Mouse (Mus musculus): ENCODE measurements around the gene Nhp2. TPM values are rescaled to one million over a fixed set of nuclear protein-coding genes. Genes with fewer than 3 reads are reported as not detected.
A peak's percentile ranks its signal among the peaks of the same experiment; 100 is the strongest.
"Not testable (repeated sequence)": the region's sequence is repeated elsewhere in the genome, so short reads cannot be mapped to it uniquely, and the experiment has no call there.

Gene Nhp2
- polyA plus RNA-seq, 1 experiment from 2014 or later: 101 TPM

- H3K4me3 ChIP-seq: no peak overlapping the region
Measured at GRCm38 (mm10) chr11:51622971-51623491, 3.5 kb downstream of the Nhp2 start.

GRCm38 (mm10) chr11:51625187-51625820, 5.8 kb downstream of the Nhp2 start:
- Histone ChIP-seq H3K9ac (no peak overlapping the region), H3K36me3 (peaks cover 81% of the 10 kb centered on the region), H3K27me3 (replicated peaks) (no peaks in the 10 kb centered on the region), H3K4me3 (no peak overlapping the region), H3K4me2 (no peak overlapping the region), H3K27ac (replicated peaks) (no peak overlapping the region), H3K9me3 (no peaks in the 10 kb centered on the region), H3K4me1 (peaks cover 18% of the 10 kb centered on the region)
- WGBS: 59% methylated on average over 5 of the region's 5 CpGs
- ATAC-seq (ENCODE audit: extremely low read depth, insufficient number of reproducible peaks, low FRiP score, low TSS enrichment): no peak

More at GRCm38 (mm10) chr11:51622971-51623491, 3.5 kb downstream of the Nhp2 start:
- 88% methylated on average over 7 of the region's 7 CpGs for WGBS
- Histone ChIP-seq H3K4me2 (no peak overlapping the region), H3K4me1 (peaks cover 26% of the 10 kb centered on the region), H3K9ac (no peak overlapping the region), H3K9me3 (no peaks in the 10 kb centered on the region), H3K27ac (replicated peaks) (no peak overlapping the region), H3K36me3 (peaks cover 67% of the 10 kb centered on the region), H3K27me3 (replicated peaks) (no peaks in the 10 kb centered on the region)
- ATAC-seq (ENCODE audit: extremely low read depth, insufficient number of reproducible peaks, low FRiP score, low TSS enrichment): no peak

- H3K27me3 ChIP-seq (replicated peaks): no peaks in the 10 kb centered on the region
- no peaks in the 10 kb centered on the region for H3K9me3 ChIP-seq
- no peak for ATAC-seq (ENCODE audit: extremely low read depth, insufficient number of reproducible peaks, low FRiP score, low TSS enrichment)
- no peak overlapping the region for H3K4me3 ChIP-seq
- H3K9ac ChIP-seq: no peak overlapping the region
- peaks cover 68% of the 10 kb centered on the region for H3K36me3 ChIP-seq
- WGBS: 92% methylated on average over 9 of the region's 9 CpGs
- no peak overlapping the region for H3K4me2 ChIP-seq
- no peak overlapping the region for H3K27ac ChIP-seq (replicated peaks)
- H3K4me1 ChIP-seq: peaks cover 6% of the 10 kb centered on the region; the same call in 1 of the 2 replicates
Measured at GRCm38 (mm10) chr11:51627425-51627824, 7.9 kb downstream of the Nhp2 start.

GRCm38 (mm10) chr11:51627907-51628306, 8.4 kb downstream of the Nhp2 start:
- WGBS: 76% methylated on average over 8 of the region's 8 CpGs
- H3K27ac ChIP-seq (replicated peaks): no peak overlapping the region
- peaks cover 64% of the 10 kb centered on the region for H3K36me3 ChIP-seq
- H3K4me3 ChIP-seq: no peak overlapping the region
- H3K4me2 ChIP-seq: no peak overlapping the region
- no peaks in the 10 kb centered on the region for H3K27me3 ChIP-seq (replicated peaks)
- H3K9ac ChIP-seq: no peak overlapping the region
- no peaks in the 10 kb centered on the region for H3K9me3 ChIP-seq
- H3K4me1 ChIP-seq: peaks cover 6% of the 10 kb centered on the region; the same call in 1 of the 2 replicates
- no peak for ATAC-seq (ENCODE audit: extremely low read depth, insufficient number of reproducible peaks, low FRiP score, low TSS enrichment)

GRCm38 (mm10) chr11:51629651-51630314, 10.2 kb downstream of the Nhp2 start:
- H3K4me2 ChIP-seq: no peak overlapping the region
- H3K36me3 ChIP-seq: peaks cover 45% of the 10 kb centered on the region
- no peak overlapping the region for H3K27ac ChIP-seq (replicated peaks)
- no peak for ATAC-seq (ENCODE audit: extremely low read depth, insufficient number of reproducible peaks, low FRiP score, low TSS enrichment)
- 76% methylated on average over 15 of the region's 15 CpGs for WGBS
- no peak overlapping the region for H3K4me3 ChIP-seq
- H3K9me3 ChIP-seq: no peaks in the 10 kb centered on the region
- H3K9ac ChIP-seq: no peak overlapping the region
- peaks cover 15% of the 10 kb centered on the region for H3K4me1 ChIP-seq
- H3K27me3 ChIP-seq (replicated peaks): no peaks in the 10 kb centered on the region

- Histone ChIP-seq H3K4me1 (peaks cover 26% of the 10 kb centered on the region), H3K27ac (replicated peaks) (no peak overlapping the region), H3K27me3 (replicated peaks) (no peaks in the 10 kb centered on the region), H3K9me3 (no peaks in the 10 kb centered on the region), H3K4me2 (no peak overlapping the region), H3K4me3 (no peak overlapping the region), H3K9ac (no peak overlapping the region), H3K36me3 (peaks cover 22% of the 10 kb centered on the region)
- 76% methylated on average over 6 of the region's 6 CpGs for WGBS
- ATAC-seq (ENCODE audit: extremely low read depth, insufficient number of reproducible peaks, low FRiP score, low TSS enrichment): no peak
Measured at GRCm38 (mm10) chr11:51632130-51632753, 12.7 kb downstream of the Nhp2 start.

- H3K9me3 ChIP-seq; H3K27me3 ChIP-seq (replicated peaks); H3K4me2 ChIP-seq; H3K9ac ChIP-seq; ATAC-seq (ENCODE audit: extremely low read depth, insufficient number of reproducible peaks, low FRiP score, low TSS enrichment); H3K4me3 ChIP-seq; H3K27ac ChIP-seq (replicated peaks): not testable (repeated sequence)
- Histone ChIP-seq H3K36me3 (peaks cover 12% of the 10 kb centered on the region), H3K4me1 (peaks cover 33% of the 10 kb centered on the region)
- 89% methylated on average over 7 of the region's 7 CpGs for WGBS
Measured at GRCm38 (mm10) chr11:51633200-51633599, 13.7 kb downstream of the Nhp2 start.

- 87% methylated on average over 3 of the region's 3 CpGs for WGBS
- Histone ChIP-seq H3K4me2 (no peak overlapping the region), H3K9ac (no peak overlapping the region), H3K27ac (replicated peaks) (no peak overlapping the region), H3K9me3 (no peaks in the 10 kb centered on the region), H3K4me3 (no peak overlapping the region), H3K27me3 (replicated peaks) (peaks cover 6% of the 10 kb centered on the region; the same call in 1 of the 2 replicates), H3K36me3 (peaks cover 9% of the 10 kb centered on the region; the same call in 1 of the 2 replicates), H3K4me1 (peaks cover 33% of the 10 kb centered on the region)
- no peak for ATAC-seq (ENCODE audit: extremely low read depth, insufficient number of reproducible peaks, low FRiP score, low TSS enrichment)
Measured at GRCm38 (mm10) chr11:51633721-51634120, 14.2 kb downstream of the Nhp2 start.

GRCm38 (mm10) chr11:51635127-51635524, 15.6 kb downstream of the Nhp2 start:
- 8% methylated on average over 6 of the region's 6 CpGs for WGBS
- ATAC-seq (ENCODE audit: extremely low read depth, insufficient number of reproducible peaks, low FRiP score, low TSS enrichment): no peak
- peak overlapping the region; percentile 91 for H3K4me3 ChIP-seq
- peaks cover 6% of the 10 kb centered on the region; the same call in 1 of the 2 replicates for H3K27me3 ChIP-seq (replicated peaks)
- H3K27ac ChIP-seq (replicated peaks): peak overlapping the region; percentile 76
- H3K9me3 ChIP-seq: no peaks in the 10 kb centered on the region
- peak overlapping the region; percentile 76 for H3K4me2 ChIP-seq
- H3K9ac ChIP-seq: peak overlapping the region; percentile 89
- H3K4me1 ChIP-seq: peaks cover 33% of the 10 kb centered on the region
- H3K36me3 ChIP-seq: no peaks in the 10 kb centered on the region

- WGBS: under 1% methylated on average over 61 of the region's 61 CpGs
- Histone ChIP-seq H3K4me1 (peaks cover 33% of the 10 kb centered on the region), H3K9ac (peak within 1 kb of the TSS; percentile 89), H3K27me3 (replicated peaks) (peaks cover 6% of the 10 kb centered on the region; the same call in 1 of the 2 replicates), H3K9me3 (no peaks in the 10 kb centered on the region), H3K27ac (replicated peaks) (peak within 1 kb of the TSS; percentile 76), H3K4me2 (peak within 1 kb of the TSS; percentile 76), H3K4me3 (peak within 1 kb of the TSS; percentile 91), H3K36me3 (no peaks in the 10 kb centered on the region)
- peak; percentile 78 for ATAC-seq (ENCODE audit: extremely low read depth, insufficient number of reproducible peaks, low FRiP score, low TSS enrichment)
Measured at GRCm38 (mm10) chr11:51635525-51636322, 16.2 kb downstream of the Nhp2 start, which contains the start of gene Rmnd5b. Rmnd5b (minus strand) TSS chr11:51635896.
